Mouse (Mus musculus) bone marrow macrophage, adult 2 months (primary cell): ENCODE measurements around the gene Ddit4. TPM values are rescaled to one million over a fixed set of nuclear protein-coding genes. Genes with fewer than 3 reads are reported as not detected.
A peak's percentile ranks its signal among the peaks of the same experiment; 100 is the strongest.

Experiments
- H3K27ac ChIP-seq: 2 replicates; pipeline ENCODE4 v1.5.1; 2012; ENCODE audit warnings: low read depth, low read length; ENCODE audit not compliant: insufficient read depth
- H3K4me1 ChIP-seq: 2 replicates; pipeline ENCODE4 v1.6.1; 2012; ENCODE audit warnings: low read length; ENCODE audit not compliant: control insufficient read depth, insufficient read depth
- H3K4me3 ChIP-seq: 2 replicates; pipeline ENCODE4 v1.5.1; 2012; ENCODE audit warnings: mild to moderate bottlenecking, low read length, moderate library complexity; ENCODE audit not compliant: insufficient read depth
- CTCF ChIP-seq: IDR thresholded peaks from 2 replicates; pipeline ENCODE4 v1.5.1; 2012; ENCODE audit warnings: low read depth, mild to moderate bottlenecking, low read length, moderate library complexity
- POLR2A ChIP-seq: IDR thresholded peaks from 2 replicates; pipeline ENCODE4 v1.6.1; 2012; ENCODE audit warnings: mild to moderate bottlenecking, low read depth, low read length, borderline replicate concordance
- polyA plus RNA-seq: library from polyadenylated mRNA; stranded (reverse); fragments of >200 nt; gene quantifications from 2 replicates; pipeline ENCODE4 v1.2.4, GENCODE M21; 2012; ENCODE audit not compliant: missing spikeins, insufficient read depth, insufficient read length

The Ddit4 gene
- polyA plus RNA-seq, 1 experiment: 3.4 TPM

GRCm38 (mm10) chr10:59923493-59923892 lies 28.1 kb downstream of the Ddit4 start:
- Histone ChIP-seq H3K4me3 (no peak overlapping the region), H3K4me1 (peaks cover 12% of the 10 kb centered on the region), H3K27ac (no peak overlapping the region)
- TF ChIP-seq POLR2A: no peak

- peak overlapping the region; percentile 52 for H3K4me3 ChIP-seq
- H3K27ac ChIP-seq: no peak overlapping the region
- H3K4me1 ChIP-seq: peaks cover 12% of the 10 kb centered on the region
- TF ChIP-seq POLR2A (no peak), CTCF (no peak)
Measured at GRCm38 (mm10) chr10:59920810-59921681, 30.6 kb downstream of the Ddit4 start.

GRCm38 (mm10) chr10:59920485-59920809 lies 31.2 kb downstream of the Ddit4 start:
- Histone ChIP-seq H3K4me3 (peak overlapping the region; percentile 52; the same call in 1 of the 2 replicates), H3K27ac (no peak overlapping the region), H3K4me1 (peaks cover 12% of the 10 kb centered on the region)
- no peak for TF ChIP-seq POLR2A
- no peak for TF ChIP-seq CTCF

- Histone ChIP-seq H3K4me1 (peaks cover 9% of the 10 kb centered on the region), H3K27ac (no peak overlapping the region), H3K4me3 (no peak overlapping the region)
- TF ChIP-seq POLR2A (no peak), CTCF (no peak)
Measured at GRCm38 (mm10) chr10:59919494-59920181, 32.0 kb downstream of the Ddit4 start.

- no peak for TF ChIP-seq POLR2A
- TF ChIP-seq CTCF: no peak
- no peaks in the 10 kb centered on the region for H3K4me1 ChIP-seq
- H3K27ac ChIP-seq: no peak overlapping the region
- no peak overlapping the region for H3K4me3 ChIP-seq
Measured at GRCm38 (mm10) chr10:59918111-59918510, 33.5 kb downstream of the Ddit4 start.

GRCm38 (mm10) chr10:59916649-59917048 lies 35.0 kb downstream of the Ddit4 start:
- Histone ChIP-seq H3K4me3 (no peak overlapping the region), H3K4me1 (no peaks in the 10 kb centered on the region), H3K27ac (no peak overlapping the region)
- TF ChIP-seq POLR2A (no peak), CTCF (no peak)

- Histone ChIP-seq H3K4me1 (no peaks in the 10 kb centered on the region), H3K4me3 (no peak overlapping the region), H3K27ac (no peak overlapping the region)
- no peak for TF ChIP-seq CTCF
- TF ChIP-seq POLR2A: no peak
Measured at GRCm38 (mm10) chr10:59916159-59916558, 35.5 kb downstream of the Ddit4 start.

- Histone ChIP-seq H3K4me1 (no peaks in the 10 kb centered on the region), H3K4me3 (no peak overlapping the region), H3K27ac (no peak overlapping the region)
- TF ChIP-seq POLR2A (no peak), CTCF (no peak)
Measured at GRCm38 (mm10) chr10:59915196-59915962, 36.3 kb downstream of the Ddit4 start.

- no peak for TF ChIP-seq CTCF
- no peak for TF ChIP-seq POLR2A
- Histone ChIP-seq H3K27ac (no peak overlapping the region), H3K4me3 (no peak overlapping the region), H3K4me1 (peaks cover 17% of the 10 kb centered on the region)
Measured at GRCm38 (mm10) chr10:59911561-59912198, 40.0 kb downstream of the Ddit4 start.

GRCm38 (mm10) chr10:59911091-59911490 lies 40.5 kb downstream of the Ddit4 start:
- H3K4me3 ChIP-seq: no peak overlapping the region
- H3K4me1 ChIP-seq: peaks cover 17% of the 10 kb centered on the region
- TF ChIP-seq POLR2A (no peak), CTCF (no peak)
- no peak overlapping the region for H3K27ac ChIP-seq
